In the genomic region with DNA sequence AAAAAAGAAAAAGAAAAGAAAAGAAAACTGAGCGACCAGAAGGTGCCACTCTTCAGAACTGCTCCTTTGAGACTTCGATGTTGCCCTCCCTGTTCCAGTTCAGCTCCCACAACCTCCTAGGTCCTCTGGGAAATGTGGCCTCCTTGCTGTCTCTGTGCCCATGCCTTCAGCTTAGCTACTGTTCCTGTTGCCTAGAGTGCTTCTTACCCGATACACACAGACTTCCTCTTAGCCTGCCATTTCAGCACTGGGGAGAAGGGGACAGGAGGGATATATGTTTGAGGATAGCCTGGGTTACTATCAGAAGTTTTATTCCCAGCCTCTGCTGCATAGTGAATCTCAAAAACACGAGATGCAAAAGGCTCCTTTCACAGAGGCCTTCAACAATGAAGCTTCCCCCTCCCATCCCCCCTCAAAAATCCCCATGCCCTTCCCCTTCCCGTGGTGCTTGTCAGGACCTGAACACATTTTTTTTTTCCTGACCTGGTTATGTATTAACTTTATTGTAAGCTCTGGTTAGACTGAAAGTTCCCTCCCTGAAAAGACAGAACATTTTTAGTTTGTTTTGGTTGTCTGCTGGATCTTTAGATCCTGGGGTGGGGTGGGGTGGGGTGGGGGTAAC, we compare ENCODE assay signal across 22 mouse cellular contexts. TPM values are rescaled to one million over a fixed set of nuclear protein-coding genes. Genes with fewer than 3 reads are reported as not detected.
DNase-seq lines count a peak whose midpoint lies in the region; ATAC-seq and TF ChIP-seq lines count a peak whose summit lies in the region.
"Had no signal": no experiment of that assay in that cellular context is flagged by ENCODE, and none has a peak within 500 bp of the region (broad histone marks: within the 10 kb centered on the region; RNA-seq: fewer than 3 reads in every experiment).

No protein-coding gene starts in this region.

- peak; percentile 63 for DNase-seq in kidney, adult 2 months
- peak; percentile 41 for DNase-seq in kidney, postnatal 14 days
- DNase-seq in yolk sac, embryonic 10.5 days (ENCODE audit: low spot score): peak; percentile 40
- no peak for DNase-seq in gastrocnemius, postnatal 14 days
- no peak for DNase-seq in layer of hippocampus, adult 8-10 months (ENCODE audit: low spot score in 2 of 2)
- DNase-seq in urinary bladder, postnatal 25 days (ENCODE audit: low spot score): no peak
- DNase-seq: cerebellum, adult 8-10 months; gastrocnemius, adult 2 months; heart, adult 11 months; heart, postnatal 14 days; right cerebral cortex, postnatal 4 days; thymus, postnatal 25 days had no signal

- H3K27ac ChIP-seq in kidney, adult 2 months (ENCODE audit: insufficient read depth, low read depth, low read length): peak overlapping the region; percentile 74
- H3K27ac ChIP-seq: forebrain, embryonic 10.5 days; gastrocnemius, adult 2 months; hindbrain, embryonic 12.5 days; limb, embryonic 12.5 days; liver, embryonic 14.5 days had no signal

- H3K9me3 ChIP-seq in megakaryocyte, embryonic 14.5 days: no peaks in the 10 kb centered on the region
- H3K9me3 ChIP-seq: forebrain, embryonic 10.5 days; heart, embryonic 12.5 days; hindbrain, embryonic 12.5 days; limb, embryonic 12.5 days had no signal

- TF ChIP-seq POLR2A in kidney, adult 2 months (IDR thresholded peaks at IDR 0.05; ENCODE audit: low read depth, low read length): no peak

- WGBS in kidney, adult 2 months: 28% methylated on average over 5 of the region's 5 CpGs

- H3K4me3 ChIP-seq in megakaryocyte, embryonic 14.5 days (replicated peaks): peak overlapping the region; percentile 64
- no peak overlapping the region for H3K4me3 ChIP-seq in kidney, adult 2 months (ENCODE audit: insufficient read depth, low read depth, low read length)
- H3K4me3 ChIP-seq: forebrain, embryonic 10.5 days; gastrocnemius, adult 2 months; heart, embryonic 12.5 days; hindbrain, embryonic 12.5 days; limb, embryonic 12.5 days had no signal

- H3K27me3 ChIP-seq in megakaryocyte, embryonic 14.5 days (replicated peaks): no peaks in the 10 kb centered on the region
- no peaks in the 10 kb centered on the region for H3K27me3 ChIP-seq in kidney, adult 2 months (replicated peaks; ENCODE audit: control insufficient read depth, insufficient read depth, low read length)
- H3K27me3 ChIP-seq: Patski had no signal

- H3K4me1 ChIP-seq in megakaryocyte, embryonic 14.5 days: peaks cover 48% of the 10 kb centered on the region
- H3K4me1 ChIP-seq in kidney, adult 2 months (ENCODE audit: control insufficient read depth, insufficient read depth, low read length): peaks cover 16% of the 10 kb centered on the region

- TF ChIP-seq CTCF in kidney, adult 2 months (conservative IDR thresholded peaks at IDR 0.05; ENCODE audit: insufficient read depth, insufficient read length, low read depth, low read length): no peak

- no peak for ATAC-seq in megakaryocyte, adult 5-6 weeks (ENCODE audit: poor library complexity, severe bottlenecking)
- ATAC-seq: inflammation-experienced regulatory T-cells, adult 6 months; lung, postnatal 0 days; Patski had no signal

- intact Hi-C loops in gastrocnemius, postnatal 14 days (cut with DNase I; ENCODE audit: low total_unique reads): loop anchor here (10.0 kb wide), 1 partner anchor 102 kb away; a partner anchor contains a TSS

- H3K36me3 ChIP-seq in megakaryocyte, embryonic 14.5 days (replicated peaks; ENCODE audit: low read length): peaks cover 2% of the 10 kb centered on the region
- H3K36me3 ChIP-seq in kidney, adult 2 months (ENCODE audit: control insufficient read depth, insufficient read depth, low read length): no peaks in the 10 kb centered on the region
- H3K36me3 ChIP-seq: forebrain, embryonic 10.5 days; heart, embryonic 12.5 days; hindbrain, embryonic 12.5 days; limb, embryonic 12.5 days had no signal

RNA-seq across cellular contexts. Expression of a gene that starts 1.7 kb away (rescaled TPM):
- 2.0 TPM in 1 of 2 replicates, not detected in the other for polyA plus RNA-seq in megakaryocyte, embryonic 14.5 days (2012; ENCODE audit: insufficient read depth, low replicate concordance)
- total RNA-seq in megakaryocyte, adult 5-6 weeks (2015): 6.9 and 9.3 TPM in 2 replicates
- total RNA-seq in megakaryocyte, adult 5-6 weeks (2017): 3.9 and 4.4 TPM in 2 replicates
- 17.2 and 20.9 TPM in 2 replicates for polyA plus RNA-seq in kidney, adult 2 months (2012; rRNA removed)
- total RNA-seq in gastrocnemius, postnatal 14 days (2021): 1 to 10 TPM in 1 of 2 experiments, under 1 TPM in 1; 0.44 to 1.1 TPM
- 1 to 10 TPM; 7.2 to 7.8 (median 7.4) TPM for total RNA-seq in layer of hippocampus, adult 8-10 months (2022)

RNA-seq across cellular contexts. Expression of a gene that starts 54.0 kb away (rescaled TPM):
- 1.00 and 6.8 TPM in 2 replicates for polyA plus RNA-seq in megakaryocyte, embryonic 14.5 days (2012; ENCODE audit: insufficient read depth, low replicate concordance)
- total RNA-seq in megakaryocyte, adult 5-6 weeks (2015): 6.0 and 6.7 TPM in 2 replicates
- 7.1 and 8.7 TPM in 2 replicates for total RNA-seq in megakaryocyte, adult 5-6 weeks (2017)
- 6.4 TPM in 2 replicates for polyA plus RNA-seq in kidney, adult 2 months (2012; rRNA removed)
- 1 to 10 TPM; 5.6 to 7.7 TPM for total RNA-seq in gastrocnemius, postnatal 14 days (2021)
- 10 to 100 TPM; 15.3 to 19.8 (median 16.2) TPM for total RNA-seq in layer of hippocampus, adult 8-10 months (2022)

RNA-seq across cellular contexts. Expression of a gene that starts 54.1 kb away (rescaled TPM):
- polyA plus RNA-seq in megakaryocyte, embryonic 14.5 days (2012; ENCODE audit: insufficient read depth, low replicate concordance): 29.6 TPM in 1 of 2 replicates, not detected in the other
- total RNA-seq in megakaryocyte, adult 5-6 weeks (2015): 13.9 and 14.9 TPM in 2 replicates
- 21.3 and 23.1 TPM in 2 replicates for total RNA-seq in megakaryocyte, adult 5-6 weeks (2017)
- 8.6 and 17.6 TPM in 2 replicates for polyA plus RNA-seq in kidney, adult 2 months (2012; rRNA removed)
- 10 to 100 TPM; 12.1 to 15.9 TPM for total RNA-seq in gastrocnemius, postnatal 14 days (2021)
- total RNA-seq in layer of hippocampus, adult 8-10 months (2022): 10 to 100 TPM; 16.1 to 21.8 (median 19.8) TPM

Comparison
In these comparisons a context has a peak if more than half of its experiments do, and no peak if none do; other contexts are left out.
1. DNase-seq: peak in kidney, adult 2 months (single experiment), kidney, postnatal 14 days (single experiment) and yolk sac, embryonic 10.5 days (single experiment); none in gastrocnemius, postnatal 14 days (single experiment), layer of hippocampus, adult 8-10 months (0 of 2) and urinary bladder, postnatal 25 days (single experiment).